Mouse (Mus musculus): ENCODE data around the gene Pimreg.

The Pimreg gene

GRCm38 (mm10) chr11:72027836-72028235 is 14.0 kb upstream of the Pimreg start:
- DNase-seq (ENCODE audit: low read depth in 2 of 2, low spot score in 2 of 2): no peak

- DNase-seq (ENCODE audit: low read depth in 2 of 2, low spot score in 2 of 2): no peak
Measured at GRCm38 (mm10) chr11:72029143-72029542, 12.7 kb upstream of the Pimreg start.

GRCm38 (mm10) chr11:72031353-72031752 is 10.5 kb upstream of the Pimreg start:
- DNase-seq (ENCODE audit: low read depth in 2 of 2, low spot score in 2 of 2): no peak

- DNase-seq (ENCODE audit: low read depth in 2 of 2, low spot score in 2 of 2): no peak
Measured at GRCm38 (mm10) chr11:72032091-72032490, 9.7 kb upstream of the Pimreg start.

DNA sequence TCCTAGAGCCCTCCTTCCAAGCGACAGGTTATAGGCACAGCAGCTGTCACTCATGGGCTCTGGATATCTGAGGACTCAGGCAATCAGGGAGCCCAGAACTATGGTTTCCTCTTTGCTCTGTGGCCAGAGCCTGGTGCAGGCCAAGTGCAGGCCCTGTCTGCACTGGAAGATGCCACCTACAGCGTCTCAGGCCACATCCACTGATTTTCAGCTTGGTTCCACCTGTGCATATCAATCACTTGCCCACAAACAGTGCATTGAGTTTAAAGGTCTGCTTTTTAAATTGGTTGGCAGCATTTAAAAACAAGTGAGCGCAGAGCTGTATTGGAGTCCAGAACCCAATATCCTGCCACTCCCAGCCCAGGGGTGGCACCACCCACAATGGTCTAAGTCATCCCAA is 9.2 kb upstream of the Pimreg start:
- no peak for DNase-seq (ENCODE audit: low read depth in 2 of 2, low spot score in 2 of 2)

DNA sequence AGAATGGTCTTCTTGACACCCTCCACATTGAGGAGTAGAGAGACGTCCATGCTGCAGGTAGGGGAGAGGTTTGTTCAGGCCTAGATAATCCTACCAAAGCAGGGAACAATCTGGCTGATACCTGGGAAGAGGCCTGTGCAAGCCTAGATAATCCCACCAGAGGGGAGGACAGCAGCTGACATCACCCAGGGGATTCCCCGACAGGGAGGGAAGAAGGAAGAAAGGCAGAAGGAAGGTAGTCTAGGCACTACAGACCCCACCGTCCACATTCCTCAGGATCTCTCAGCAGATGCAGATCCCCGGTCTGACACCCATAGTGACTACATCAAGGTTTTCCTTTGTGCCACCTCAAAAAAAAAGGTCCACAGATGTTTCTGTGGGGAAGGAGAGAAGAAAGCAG is 4.4 kb upstream of the Pimreg start, which contains the start of gene Aipl1:
TSS of gene Aipl1 (minus strand) at position 101 of the 400 bp plus-strand sequence.
- no peak for DNase-seq (ENCODE audit: low read depth in 2 of 2, low spot score in 2 of 2)

- peak; percentile 52 to 67 for DNase-seq (ENCODE audit: low read depth in 2 of 2, low spot score in 2 of 2)
Measured at GRCm38 (mm10) chr11:72037996-72038395, 3.8 kb upstream of the Pimreg start.

GRCm38 (mm10) chr11:72039599-72040386 is 2.0 kb upstream of the Pimreg start:
- DNase-seq (ENCODE audit: low read depth in 2 of 2, low spot score in 2 of 2): no peak

- DNase-seq (ENCODE audit: low read depth in 2 of 2, low spot score in 2 of 2): no peak
Measured at GRCm38 (mm10) chr11:72041290-72041767, 503 bp upstream of the Pimreg start.

DNA sequence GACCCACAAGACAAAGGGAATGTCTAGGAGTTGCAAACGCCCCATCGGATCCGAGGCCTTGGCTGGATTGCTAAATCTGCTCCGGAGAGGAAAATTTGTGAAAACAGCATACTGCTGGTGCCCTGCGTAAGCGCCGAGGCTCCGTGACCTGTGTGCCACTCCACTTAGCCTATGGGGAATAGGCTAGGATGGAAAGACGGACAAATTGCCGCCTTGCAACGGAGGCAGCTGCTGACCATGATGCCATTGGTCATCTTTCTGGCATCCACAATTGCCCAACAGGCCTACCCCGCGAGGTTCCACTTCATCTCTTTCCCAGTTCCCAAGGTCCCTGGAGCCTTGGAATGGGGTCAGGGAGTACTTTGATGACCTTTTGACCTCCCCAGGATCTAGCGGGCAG is 799 bp downstream of the Pimreg start:
- no peak for DNase-seq (ENCODE audit: low read depth in 2 of 2, low spot score in 2 of 2)

DNA sequence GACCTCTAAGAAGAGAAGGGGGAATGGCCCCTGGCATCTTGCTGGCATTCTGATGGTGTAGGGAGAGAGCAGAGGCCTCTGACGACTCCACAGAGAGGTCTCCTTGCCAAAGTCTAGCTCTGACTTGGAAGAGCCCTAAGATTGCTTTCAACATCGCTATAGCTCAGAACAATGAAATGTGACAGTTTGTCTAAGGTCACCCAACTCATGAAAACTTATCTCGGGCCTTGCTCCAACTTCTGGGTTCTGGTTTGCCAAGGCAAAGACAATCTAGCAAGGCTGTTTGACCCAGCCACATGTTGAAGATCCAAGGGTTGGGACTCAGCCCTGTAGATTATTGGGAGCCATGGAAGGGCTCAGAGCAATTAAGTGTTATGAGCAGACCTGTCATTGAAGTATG is 2.4 kb downstream of the Pimreg start:
- DNase-seq (ENCODE audit: low read depth in 2 of 2, low spot score in 2 of 2): no peak

- DNase-seq (ENCODE audit: low read depth in 2 of 2, low spot score in 2 of 2): no peak
Measured at GRCm38 (mm10) chr11:72048730-72049129, 6.9 kb downstream of the Pimreg start.

- no peak for DNase-seq (ENCODE audit: low read depth in 2 of 2, low spot score in 2 of 2)
Measured at GRCm38 (mm10) chr11:72049171-72049759, 7.4 kb downstream of the Pimreg start.

GRCm38 (mm10) chr11:72050168-72050894 is 8.5 kb downstream of the Pimreg start:
- DNase-seq (ENCODE audit: low read depth in 2 of 2, low spot score in 2 of 2): no peak

DNA sequence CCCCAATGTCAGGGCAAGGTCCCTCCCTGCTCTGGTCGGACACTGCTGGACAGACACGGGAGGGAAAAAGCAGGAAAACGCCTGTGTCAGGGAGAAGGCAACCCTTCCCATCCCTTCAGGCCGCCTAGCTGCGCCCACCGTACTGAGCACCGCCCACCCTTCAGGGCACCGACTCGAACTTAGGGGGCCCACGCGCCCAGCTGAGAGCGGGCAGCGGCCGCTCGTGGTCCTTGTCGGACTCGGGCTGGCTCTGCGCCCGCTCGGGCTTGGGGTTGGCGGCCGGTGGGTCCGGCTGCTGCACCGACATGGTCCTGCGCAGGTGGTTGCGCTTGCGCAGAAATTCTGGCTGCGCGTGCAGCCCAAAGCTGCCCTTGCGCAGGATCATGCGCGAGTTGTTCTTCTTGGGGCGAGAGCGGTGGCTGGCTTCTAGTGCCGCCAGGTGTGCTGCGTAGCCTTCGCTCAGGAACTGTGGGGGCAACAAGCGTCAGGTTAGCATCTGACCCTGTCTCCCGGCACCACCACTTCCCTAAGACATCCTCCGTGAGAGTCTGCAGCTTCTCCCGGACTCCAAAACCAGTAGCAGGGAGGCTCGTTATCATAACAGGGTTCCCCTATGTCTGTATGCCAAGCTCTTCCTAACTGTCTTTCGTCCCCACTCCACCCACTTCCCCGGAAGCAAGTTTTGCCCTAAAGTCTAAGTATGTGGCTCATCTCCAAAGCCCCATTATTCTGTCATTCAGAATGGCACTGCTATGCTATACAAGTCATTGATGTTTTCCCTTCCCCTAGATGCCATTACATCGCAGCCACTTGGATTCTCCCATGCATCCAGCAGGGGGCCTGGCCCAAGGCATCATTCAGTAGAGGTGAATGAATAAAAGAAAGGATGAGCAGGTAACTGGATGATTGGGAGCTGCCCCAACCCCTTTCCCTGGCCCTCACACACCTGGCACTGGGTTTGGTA is 9.3 kb downstream of the Pimreg start:
- DNase-seq (ENCODE audit: low read depth in 2 of 2, low spot score in 2 of 2): no peak

DNA sequence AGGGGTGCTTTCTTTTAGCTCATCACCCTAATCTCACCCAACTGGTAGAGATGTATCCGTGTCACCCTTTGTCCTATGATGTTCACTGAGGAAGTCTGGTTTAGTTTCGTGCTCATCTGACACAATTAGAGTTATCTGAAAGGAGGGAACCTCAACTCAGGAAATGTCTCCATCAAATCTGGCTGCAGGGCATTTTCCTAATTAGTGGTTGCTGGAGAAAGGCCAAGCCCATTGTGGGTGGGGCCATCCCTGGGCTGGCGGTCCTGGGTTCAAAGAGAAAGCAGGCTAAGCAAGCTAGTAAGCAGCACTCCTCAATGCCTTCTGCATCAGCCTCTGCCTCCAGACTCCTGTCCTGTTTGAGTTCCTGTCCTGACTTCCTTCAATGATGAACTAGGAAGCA is 10.4 kb downstream of the Pimreg start:
- DNase-seq (ENCODE audit: low read depth in 2 of 2, low spot score in 2 of 2): no peak

DNA sequence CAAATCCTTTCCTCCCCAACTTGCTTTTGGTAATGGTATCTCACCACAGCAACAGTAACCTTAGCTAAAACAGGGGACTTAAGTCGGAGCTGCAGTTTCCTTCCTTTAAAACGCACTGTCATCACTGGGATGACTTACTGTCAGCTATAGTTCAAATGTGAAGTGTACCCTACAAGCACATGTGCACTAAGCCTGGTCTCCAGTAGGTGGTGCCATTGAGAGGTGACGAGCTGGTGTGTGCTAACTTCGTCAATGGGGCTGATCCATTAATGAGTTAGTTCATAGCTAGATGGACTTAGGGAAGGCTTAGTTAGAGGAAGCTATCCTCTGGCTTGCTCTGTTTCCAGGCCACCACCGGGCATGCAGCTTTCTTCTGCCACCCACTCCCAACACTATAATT is 10.8 kb downstream of the Pimreg start:
- DNase-seq (ENCODE audit: low read depth in 2 of 2, low spot score in 2 of 2): peak in 1 of 2 experiments; percentile 35

DNA sequence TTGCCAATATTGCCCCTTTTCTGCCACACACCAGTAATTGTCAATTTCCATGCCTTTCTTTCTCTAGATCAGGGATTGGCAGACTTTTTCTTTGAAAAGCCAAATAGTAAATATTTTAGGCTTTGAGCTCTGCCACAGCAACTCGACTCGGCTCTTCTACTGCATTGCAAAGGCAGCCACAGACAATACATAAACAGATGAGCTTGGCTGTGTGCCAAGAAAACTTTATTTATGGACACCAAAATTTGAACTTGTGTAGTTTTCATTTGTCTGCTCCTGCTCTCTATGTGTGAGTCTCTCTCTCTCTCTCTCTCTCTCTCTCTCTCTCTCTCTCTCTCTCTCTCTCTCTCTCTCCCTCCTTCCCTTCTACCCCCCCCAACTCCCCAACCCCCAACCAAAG is 13.3 kb downstream of the Pimreg start:
- no peak for DNase-seq (ENCODE audit: low read depth in 2 of 2, low spot score in 2 of 2)

DNA sequence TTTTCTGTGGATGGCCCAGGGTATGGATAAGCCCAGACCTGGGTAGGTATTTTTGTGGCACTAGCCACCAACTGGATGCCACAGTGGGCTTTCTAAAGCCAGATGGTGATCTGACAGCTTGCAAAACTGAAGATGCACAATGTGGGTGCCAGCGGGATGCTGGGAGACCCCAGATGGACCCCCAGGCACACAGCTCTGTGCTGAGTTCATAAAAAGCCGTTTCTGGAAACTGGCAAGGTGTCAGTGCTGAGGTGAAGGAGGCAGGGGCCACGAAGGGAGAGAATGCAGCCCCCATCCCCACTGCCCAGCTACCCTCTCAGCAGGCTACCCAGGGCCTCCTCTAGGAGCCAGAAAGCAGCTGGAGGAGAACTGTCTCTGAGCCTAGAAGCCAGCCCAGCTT is 15.3 kb downstream of the Pimreg start:
- no peak for DNase-seq (ENCODE audit: low read depth in 2 of 2, low spot score in 2 of 2)

DNA sequence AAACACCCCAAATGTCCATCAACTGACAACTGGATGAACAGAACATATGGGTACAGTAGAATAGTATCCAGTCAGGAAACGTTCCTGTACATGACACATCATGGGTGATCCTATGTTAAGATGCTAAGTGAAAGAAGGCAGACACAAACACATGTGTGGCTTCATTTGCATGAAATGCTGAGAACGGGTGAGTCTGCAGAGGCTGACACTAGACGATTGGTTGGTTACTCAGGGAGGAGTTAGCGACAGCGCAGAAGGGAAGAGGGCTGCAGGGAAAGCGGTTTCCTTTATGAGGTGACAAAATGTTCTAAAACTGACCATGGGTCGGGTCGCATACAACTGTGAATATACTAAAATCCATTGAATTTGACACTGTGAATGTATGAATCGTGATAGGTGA is 18.6 kb downstream of the Pimreg start:
- DNase-seq (ENCODE audit: low read depth in 2 of 2, low spot score in 2 of 2): no peak

DNA sequence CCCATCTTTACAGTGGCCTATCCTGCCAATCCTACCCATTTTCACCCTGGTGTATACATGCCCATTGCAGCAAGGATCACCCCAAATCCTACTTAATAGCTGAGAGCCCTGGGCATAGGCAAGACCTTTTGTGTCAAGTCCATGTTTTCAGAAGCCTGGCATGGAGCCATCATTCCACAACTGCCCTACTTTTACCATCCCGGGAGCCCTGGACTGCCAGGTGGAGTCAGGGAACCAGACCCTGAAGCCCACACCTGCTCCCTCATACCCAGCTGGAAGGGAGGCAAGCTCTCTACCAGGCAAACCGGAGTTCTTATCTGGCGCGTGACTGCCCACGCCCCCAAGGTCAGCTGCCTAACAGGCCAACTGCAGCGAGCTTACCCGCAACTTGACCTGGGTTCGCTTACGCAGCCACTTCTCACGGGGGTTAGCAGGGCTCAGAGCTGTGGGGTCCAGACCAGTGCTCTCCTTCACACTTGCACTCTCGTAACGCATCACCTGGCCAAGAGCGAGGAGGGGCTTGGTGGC is 19.3 kb downstream of the Pimreg start:
- no peak for DNase-seq (ENCODE audit: low read depth in 2 of 2, low spot score in 2 of 2)
